Mouse (Mus musculus): Measurements from ENCODE around the gene Lrrc30.

DNA sequence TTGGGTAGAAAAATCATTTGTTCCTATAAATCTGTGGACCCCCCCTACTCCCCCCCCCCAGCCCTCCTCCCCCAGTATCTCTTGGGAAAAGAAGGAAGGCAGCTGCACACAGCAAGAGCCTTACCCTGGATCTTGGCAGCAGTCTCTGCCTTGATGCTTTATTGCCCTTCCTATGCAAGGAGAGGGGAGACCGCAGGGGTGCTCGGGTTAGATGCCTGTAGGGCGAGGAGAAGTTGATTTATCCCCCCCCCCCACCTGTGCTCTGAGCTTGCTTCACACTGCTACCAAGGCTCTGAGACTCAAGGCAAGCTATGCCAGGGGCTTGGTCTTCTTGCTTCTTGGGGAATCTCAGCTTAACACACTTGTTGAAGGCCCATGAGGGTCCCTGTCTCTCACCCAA, 2.8 kb downstream of the Lrrc30 start:
- TF ChIP-seq EP300 (IDR thresholded peaks at IDR 0.05): no peak
- TF ChIP-seq CTCF (IDR thresholded peaks at IDR 0.05): no peak

Measured in lung, postnatal 0 days (tissue).